Comparison of ENCODE assay signal across 9 mouse cellular contexts in genomic region chr2:152397004-152397589, GRCm38 (mm10). TPM values are rescaled to one million over a fixed set of nuclear protein-coding genes. Genes with fewer than 3 reads are reported as not detected.
DNase-seq lines count a peak whose midpoint lies in the region; ATAC-seq and TF ChIP-seq lines count a peak whose summit lies in the region.
"Had no signal": no experiment of that assay in that cellular context is flagged by ENCODE, and none has a peak within 500 bp of the region (broad histone marks: within the 10 kb centered on the region; RNA-seq: fewer than 3 reads in every experiment).

No protein-coding gene starts in this region.

- DNase-seq in ES-CJ7 (ENCODE audit: low read depth, low spot score): peak; percentile 55
- peak; percentile 71 to 78 for DNase-seq in heart, postnatal 36 days
- DNase-seq in layer of hippocampus, adult 8-10 months (ENCODE audit: low spot score in 2 of 2): peak; percentile 80 to 86
- peak; percentile 88 for DNase-seq in lung, embryonic 14.5 days
- DNase-seq in ovary, postnatal 36 days (ENCODE audit: low spot score): peak; percentile 84
- peak; percentile 77 for DNase-seq in thymus, postnatal 14 days

- intact Hi-C loops in heart, postnatal 36 days (cut with DNase I): loop anchor here (1.0 to 10.0 kb wide), 3 partner anchors 14 to 188 kb away; partner anchors contain the start of genes Defb19 and Defb29

- H3K9ac ChIP-seq in forebrain, embryonic 16.5 days (replicated peaks; ENCODE audit: low read depth, low read length): peak overlapping the region; percentile 97
- peak overlapping the region; percentile 92 for H3K9ac ChIP-seq in lung, embryonic 14.5 days

- peak; percentile 5 for ATAC-seq in forebrain, embryonic 16.5 days
- ATAC-seq in lung, embryonic 14.5 days (ENCODE audit: insufficient read depth): peak; percentile 3; the same call in 1 of the 2 replicates

- H3K4me3 ChIP-seq in brown adipose tissue, adult 24 weeks (ENCODE audit: insufficient read depth, low read depth, low read length): peak overlapping the region; percentile 68
- peak overlapping the region; percentile 84 for H3K4me3 ChIP-seq in forebrain, embryonic 16.5 days (replicated peaks; ENCODE audit: low read length)
- H3K4me3 ChIP-seq in lung, embryonic 14.5 days (ENCODE audit: low read depth, low read length): peak overlapping the region; percentile 62

- H3K27ac ChIP-seq in brown adipose tissue, adult 24 weeks (replicated peaks; ENCODE audit: low read depth, low read length): no peak overlapping the region
- H3K27ac ChIP-seq in forebrain, embryonic 16.5 days (ENCODE audit: low read length): peak overlapping the region; percentile 100
- H3K27ac ChIP-seq in lung, embryonic 14.5 days (ENCODE audit: low read depth): peak overlapping the region; percentile 100

- H3K4me2 ChIP-seq in forebrain, embryonic 16.5 days (ENCODE audit: low read length): peak overlapping the region; percentile 83
- H3K4me2 ChIP-seq in lung, embryonic 14.5 days: peak overlapping the region; percentile 95

- no peaks in the 10 kb centered on the region for H3K9me3 ChIP-seq in forebrain, embryonic 16.5 days (ENCODE audit: control insufficient read depth, low read length)
- H3K9me3 ChIP-seq in lung, embryonic 14.5 days (ENCODE audit: low read depth, low read length): no peaks in the 10 kb centered on the region

- H3K4me1 ChIP-seq in brown adipose tissue, adult 24 weeks (ENCODE audit: control insufficient read depth, insufficient read depth, insufficient read length, low read length): no peaks in the 10 kb centered on the region
- peaks cover 34% of the 10 kb centered on the region for H3K4me1 ChIP-seq in forebrain, embryonic 16.5 days (replicated peaks; ENCODE audit: control insufficient read depth, insufficient read depth, low read length)
- H3K4me1 ChIP-seq in lung, embryonic 14.5 days (ENCODE audit: insufficient read depth): peaks cover 9% of the 10 kb centered on the region

- WGBS in forebrain, embryonic 16.5 days: under 1% methylated on average over 74 of the region's 77 CpGs
- WGBS in lung, embryonic 14.5 days: under 1% methylated on average over 77 of the region's 77 CpGs

- H3K27me3 ChIP-seq in forebrain, embryonic 16.5 days (replicated peaks; ENCODE audit: control insufficient read depth, insufficient read depth, low read length): no peaks in the 10 kb centered on the region
- H3K27me3 ChIP-seq in lung, embryonic 14.5 days (ENCODE audit: insufficient read depth, low read length): no peaks in the 10 kb centered on the region

- no peaks in the 10 kb centered on the region for H3K36me3 ChIP-seq in forebrain, embryonic 16.5 days (ENCODE audit: control insufficient read depth, insufficient read depth)
- H3K36me3 ChIP-seq in lung, embryonic 14.5 days (ENCODE audit: insufficient read depth): peaks cover 13% of the 10 kb centered on the region

- no peak; the same call in 1 of the 2 replicates for TF ChIP-seq CTCF in lung, embryonic 14.5 days (IDR thresholded peaks at IDR 0.05; ENCODE audit: low read depth)

RNA-seq across cellular contexts. Expression of gene Sox12, which starts 0.8 kb away (rescaled TPM):
- polyA plus RNA-seq in brown adipose tissue, adult 24 weeks (2012; ENCODE audit: insufficient read depth, insufficient read length, missing spikeins): 0.46 and 0.99 TPM in 2 replicates
- 15.8 and 16.8 TPM in 2 replicates for polyA plus RNA-seq in forebrain, embryonic 16.5 days (2015; fragmentation: Nextera tagmentation; extraction: Ambion mirVana)
- total RNA-seq in heart, postnatal 36 days (2021): 10 to 100 TPM in 1 of 2 experiments, 1 to 10 TPM in 1; 8.2 to 13.8 TPM
- total RNA-seq in layer of hippocampus, adult 8-10 months (2022): 10 to 100 TPM; 13.7 to 17.3 (median 16.5) TPM
- 17.2 and 19.4 TPM in 2 replicates for polyA plus RNA-seq in lung, embryonic 14.5 days (2014; fragmentation: Nextera tagmentation; extraction: Ambion mirVana)

RNA-seq across cellular contexts. Expression of gene Zcchc3, which starts 17.7 kb away (rescaled TPM):
- polyA plus RNA-seq in brown adipose tissue, adult 24 weeks (2012; ENCODE audit: insufficient read depth, insufficient read length, missing spikeins): 1.2 and 1.4 TPM in 2 replicates
- 13.3 and 14.1 TPM in 2 replicates for polyA plus RNA-seq in forebrain, embryonic 16.5 days (2015; fragmentation: Nextera tagmentation; extraction: Ambion mirVana)
- total RNA-seq in heart, postnatal 36 days (2021): 10 to 100 TPM in 1 of 2 experiments, 1 to 10 TPM in 1; 8.0 to 10.0 TPM
- 10 to 100 TPM in 2 of 4 experiments, 1 to 10 TPM in 2; 9.1 to 10.4 (median 9.9) TPM for total RNA-seq in layer of hippocampus, adult 8-10 months (2022)
- 38.6 and 42.3 TPM in 2 replicates for polyA plus RNA-seq in lung, embryonic 14.5 days (2014; fragmentation: Nextera tagmentation; extraction: Ambion mirVana)

RNA-seq across cellular contexts. Expression of gene 6820408C15Rik, which starts 18.3 kb away (rescaled TPM):
- 0.71 and 0.79 TPM in 2 replicates for polyA plus RNA-seq in brown adipose tissue, adult 24 weeks (2012; ENCODE audit: insufficient read depth, insufficient read length, missing spikeins)
- 1.4 and 1.9 TPM in 2 replicates for polyA plus RNA-seq in forebrain, embryonic 16.5 days (2015; fragmentation: Nextera tagmentation; extraction: Ambion mirVana)
- 1 to 10 TPM; 2.0 to 2.1 TPM for total RNA-seq in heart, postnatal 36 days (2021)
- 1 to 10 TPM; 2.5 to 3.9 (median 3.0) TPM for total RNA-seq in layer of hippocampus, adult 8-10 months (2022)
- 0.53 and 1.3 TPM in 2 replicates for polyA plus RNA-seq in lung, embryonic 14.5 days (2014; fragmentation: Nextera tagmentation; extraction: Ambion mirVana)
- total RNA-seq: hematopoietic stem cell, adult 5-6 weeks had no signal

RNA-seq across cellular contexts. Expression of gene Nrsn2, which starts 20.7 kb away (rescaled TPM):
- not detected in 2 replicates for polyA plus RNA-seq in brown adipose tissue, adult 24 weeks (2012; ENCODE audit: insufficient read depth, insufficient read length, missing spikeins)
- 10.5 and 22.6 TPM in 2 replicates for polyA plus RNA-seq in forebrain, embryonic 16.5 days (2015; fragmentation: Nextera tagmentation; extraction: Ambion mirVana)
- total RNA-seq in heart, postnatal 36 days (2021): not detected
- total RNA-seq in layer of hippocampus, adult 8-10 months (2022): 100 to 1,000 TPM in 2 of 4 experiments, 10 to 100 TPM in 2; 90.3 to 104 (median 96.4) TPM
- 0.26 TPM in 1 of 2 replicates, not detected in the other for polyA plus RNA-seq in lung, embryonic 14.5 days (2014; fragmentation: Nextera tagmentation; extraction: Ambion mirVana)
- total RNA-seq: hematopoietic stem cell, adult 5-6 weeks had no signal

RNA-seq across cellular contexts. Expression of gene Trib3, which starts 53.3 kb away (rescaled TPM):
- polyA plus RNA-seq in brown adipose tissue, adult 24 weeks (2012; ENCODE audit: insufficient read depth, insufficient read length, missing spikeins): 4.8 and 5.2 TPM in 2 replicates
- 0.78 and 1.9 TPM in 2 replicates for polyA plus RNA-seq in forebrain, embryonic 16.5 days (2015; fragmentation: Nextera tagmentation; extraction: Ambion mirVana)
- 1 to 10 TPM; 3.6 to 3.8 TPM for total RNA-seq in heart, postnatal 36 days (2021)
- 1 to 10 TPM; 1.2 to 2.4 (median 1.4) TPM for total RNA-seq in layer of hippocampus, adult 8-10 months (2022)
- polyA plus RNA-seq in lung, embryonic 14.5 days (2014; fragmentation: Nextera tagmentation; extraction: Ambion mirVana): 2.2 and 2.7 TPM in 2 replicates
